Mouse (Mus musculus) T-helper 1 cell (primary cell): ENCODE measurements at regions not wholly inside any gene's neighbourhood (a gene's known extent, or its start where the extent isn't known, plus 50 kb on each side); places are given as distances from the start of the nearest gene placed in this dataset.

Source experiments
- in situ Hi-C: fragments of 300-600 bp; cut with MboI, MseI; formaldehyde crosslinking; loops from one replicate; pipeline ENCODE4 v1.15.1; 2025; ENCODE audit warnings: high pct_unique_total_duplicates

GRCm38 (mm10) chr6:94961821-94962220 is 155.2 kb upstream of the Kbtbd8 start:
- in situ Hi-C loops: loop anchor here (10.0 kb wide), 1 partner anchor 347 kb away; no protein-coding TSS in a partner anchor

- in situ Hi-C loops: no loop called here
These were observed 159.1 kb upstream of the Kbtbd8 start for GRCm38 (mm10) chr6:94957990-94958389.

- in situ Hi-C loops: no loop called here
These were observed 159.8 kb upstream of the Kbtbd8 start for GRCm38 (mm10) chr6:94957172-94957668.

GRCm38 (mm10) chr6:94954580-94954979 is 162.5 kb upstream of the Kbtbd8 start:
- in situ Hi-C loops: no loop called here

GRCm38 (mm10) chr6:94953658-94954057 is 163.4 kb upstream of the Kbtbd8 start:
- in situ Hi-C loops: no loop called here

- in situ Hi-C loops: no loop called here
These were observed 164.9 kb upstream of the Kbtbd8 start for GRCm38 (mm10) chr6:94951971-94952768.

GRCm38 (mm10) chr6:94950944-94951343 is 166.1 kb upstream of the Kbtbd8 start:
- in situ Hi-C loops: no loop called here

GRCm38 (mm10) chr6:94950319-94950718 is 166.7 kb upstream of the Kbtbd8 start:
- in situ Hi-C loops: no loop called here

GRCm38 (mm10) chr6:94946352-94946900 is 170.6 kb upstream of the Kbtbd8 start:
- in situ Hi-C loops: no loop called here

GRCm38 (mm10) chr6:94945715-94946114 is 171.3 kb upstream of the Kbtbd8 start:
- in situ Hi-C loops: no loop called here

GRCm38 (mm10) chr6:94944196-94944595 is 172.8 kb upstream of the Kbtbd8 start:
- in situ Hi-C loops: no loop called here

- in situ Hi-C loops: no loop called here
These were observed 178.1 kb upstream of the Kbtbd8 start for GRCm38 (mm10) chr6:94938949-94939348.

- in situ Hi-C loops: no loop called here
These were observed 180.8 kb upstream of the Kbtbd8 start for GRCm38 (mm10) chr6:94936206-94936605.

GRCm38 (mm10) chr6:94935706-94936105 is 181.3 kb upstream of the Kbtbd8 start:
- in situ Hi-C loops: no loop called here

GRCm38 (mm10) chr6:94927811-94928210 is 189.2 kb upstream of the Kbtbd8 start:
- in situ Hi-C loops: no loop called here

- in situ Hi-C loops: no loop called here
These were observed 190.3 kb upstream of the Kbtbd8 start for GRCm38 (mm10) chr6:94926652-94927211.

- in situ Hi-C loops: no loop called here
These were observed 191.6 kb upstream of the Kbtbd8 start for GRCm38 (mm10) chr6:94925408-94925807.

GRCm38 (mm10) chr6:94924338-94925039 is 192.6 kb upstream of the Kbtbd8 start:
- in situ Hi-C loops: no loop called here

- in situ Hi-C loops: no loop called here
These were observed 195.3 kb upstream of the Kbtbd8 start for GRCm38 (mm10) chr6:94921741-94922140.

GRCm38 (mm10) chr6:94920770-94921169 is 196.3 kb upstream of the Kbtbd8 start:
- in situ Hi-C loops: no loop called here

GRCm38 (mm10) chr6:94919194-94919743 is 197.8 kb upstream of the Kbtbd8 start:
- in situ Hi-C loops: no loop called here
